Mouse (Mus musculus): ENCODE measurements around the gene D10Wsu102e.

DNA sequence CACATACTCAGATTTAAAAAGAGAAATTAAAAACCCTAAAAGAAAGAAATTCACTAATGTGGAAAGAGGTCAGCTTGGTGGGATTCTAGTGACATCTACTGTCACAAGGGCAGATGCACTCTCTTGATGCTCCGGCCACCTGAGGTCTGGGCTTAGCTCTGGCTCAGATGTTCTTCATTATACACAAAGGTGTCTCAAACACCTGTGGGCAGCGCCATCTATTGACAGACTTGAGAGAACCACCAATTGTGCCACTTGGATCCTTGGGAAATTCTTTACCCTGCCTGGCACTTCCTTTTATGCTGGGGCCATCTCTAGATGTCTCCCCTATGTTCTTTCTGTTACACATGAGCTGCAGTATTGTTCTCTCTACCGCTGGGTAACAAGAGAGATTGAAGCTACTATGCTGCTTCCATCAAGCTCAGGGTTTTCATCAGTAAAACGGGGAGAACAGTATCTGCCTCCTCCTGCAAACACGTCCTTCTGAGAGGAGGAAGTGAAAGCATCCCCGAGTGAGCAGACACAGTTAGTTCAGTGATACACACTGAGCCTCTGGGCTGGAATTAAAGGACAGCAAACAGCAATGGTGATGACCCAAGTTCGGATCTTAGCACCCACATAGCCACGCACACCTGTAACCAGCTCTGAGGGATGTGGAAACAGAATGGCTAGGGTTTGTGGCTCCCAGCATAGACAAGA lies 149.1 kb downstream of the D10Wsu102e start:
- TF ChIP-seq EP300 (IDR thresholded peaks at IDR 0.05; ENCODE audit: insufficient read depth, low read depth, low read length) (no peak), POLR2A (IDR thresholded peaks at IDR 0.05; ENCODE audit: insufficient read depth, low read depth, low read length) (no peak), CTCF (IDR thresholded peaks at IDR 0.05) (peak; percentile 60)
